Mouse (Mus musculus) cerebellum, adult 11-12 months (tissue): Measurements from ENCODE around the gene Mapk8ip1.

Experiments used
- DNase-seq: peaks from one replicate; pipeline ENCODE4 v3.0.0; 2022

Mapk8ip1 gene

DNA sequence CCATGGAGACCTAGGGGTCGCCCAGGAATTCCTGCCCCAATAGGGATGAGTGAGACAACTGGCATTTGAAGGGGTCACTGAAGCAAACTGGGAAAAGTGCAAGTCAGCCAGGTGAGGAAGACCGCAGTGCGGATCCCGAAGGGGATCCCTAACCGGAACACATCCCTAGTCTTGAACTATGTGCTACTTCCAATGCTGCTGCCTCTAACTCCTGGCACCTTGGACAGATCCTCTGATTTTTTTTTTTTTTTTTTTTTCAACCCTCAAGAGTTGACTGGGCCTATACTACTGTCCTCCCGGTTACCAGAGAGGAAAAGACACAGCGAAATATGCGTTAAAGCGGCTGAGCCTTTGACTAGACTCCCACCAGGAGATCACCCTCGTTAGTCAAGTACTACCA lies 11.4 kb downstream of the Mapk8ip1 start:
- DNase-seq = peak; percentile 35

- DNase-seq = peak; percentile 94
Measured at GRCm38 (mm10) chr2:92388891-92389641, 12.0 kb downstream of the Mapk8ip1 start.

DNA sequence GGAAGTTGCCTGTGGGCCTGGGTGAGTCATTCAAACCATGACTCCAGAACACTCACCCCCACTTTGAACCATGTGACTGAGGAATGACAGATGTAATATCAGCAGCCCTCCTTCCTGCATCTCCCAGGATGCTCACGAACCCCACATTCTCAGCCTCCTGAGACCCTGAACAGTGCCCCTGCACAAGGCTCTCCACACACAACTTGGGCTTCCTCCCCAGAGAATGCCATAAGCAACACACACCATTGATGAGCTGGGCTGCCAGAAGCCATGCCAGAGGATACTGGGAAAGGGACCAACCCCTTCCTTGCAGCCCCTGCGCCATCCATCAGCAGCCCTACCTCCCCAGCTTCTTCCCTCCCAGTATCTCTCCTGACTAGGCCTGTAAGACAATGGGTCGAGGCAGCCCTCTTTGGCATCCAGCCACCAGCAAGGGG lies 13.0 kb downstream of the Mapk8ip1 start:
- peak; percentile 67 for DNase-seq

DNA sequence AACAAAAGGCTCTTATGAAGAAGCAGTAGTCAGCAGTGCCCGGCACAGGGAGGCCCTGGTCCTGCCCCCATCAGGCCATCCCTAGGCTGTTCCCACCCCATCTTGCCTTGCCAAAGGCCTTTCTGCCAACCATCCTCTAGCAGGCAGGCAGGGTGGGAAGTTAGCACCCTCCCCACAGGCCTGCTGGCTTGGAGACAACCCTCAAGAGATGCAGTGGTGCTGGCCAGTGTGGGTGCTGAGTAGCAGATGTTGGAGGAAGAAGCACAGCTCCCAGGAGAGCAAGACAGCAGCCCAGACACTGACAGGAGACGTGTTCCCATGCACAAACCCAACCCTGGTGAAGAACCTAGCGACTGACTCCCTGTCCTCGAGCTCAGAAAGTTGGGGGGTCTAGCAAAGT lies 13.4 kb downstream of the Mapk8ip1 start:
- peak; percentile 71 for DNase-seq

- peak; percentile 53 for DNase-seq
Measured at GRCm38 (mm10) chr2:92386821-92387570, 14.1 kb downstream of the Mapk8ip1 start.

DNA sequence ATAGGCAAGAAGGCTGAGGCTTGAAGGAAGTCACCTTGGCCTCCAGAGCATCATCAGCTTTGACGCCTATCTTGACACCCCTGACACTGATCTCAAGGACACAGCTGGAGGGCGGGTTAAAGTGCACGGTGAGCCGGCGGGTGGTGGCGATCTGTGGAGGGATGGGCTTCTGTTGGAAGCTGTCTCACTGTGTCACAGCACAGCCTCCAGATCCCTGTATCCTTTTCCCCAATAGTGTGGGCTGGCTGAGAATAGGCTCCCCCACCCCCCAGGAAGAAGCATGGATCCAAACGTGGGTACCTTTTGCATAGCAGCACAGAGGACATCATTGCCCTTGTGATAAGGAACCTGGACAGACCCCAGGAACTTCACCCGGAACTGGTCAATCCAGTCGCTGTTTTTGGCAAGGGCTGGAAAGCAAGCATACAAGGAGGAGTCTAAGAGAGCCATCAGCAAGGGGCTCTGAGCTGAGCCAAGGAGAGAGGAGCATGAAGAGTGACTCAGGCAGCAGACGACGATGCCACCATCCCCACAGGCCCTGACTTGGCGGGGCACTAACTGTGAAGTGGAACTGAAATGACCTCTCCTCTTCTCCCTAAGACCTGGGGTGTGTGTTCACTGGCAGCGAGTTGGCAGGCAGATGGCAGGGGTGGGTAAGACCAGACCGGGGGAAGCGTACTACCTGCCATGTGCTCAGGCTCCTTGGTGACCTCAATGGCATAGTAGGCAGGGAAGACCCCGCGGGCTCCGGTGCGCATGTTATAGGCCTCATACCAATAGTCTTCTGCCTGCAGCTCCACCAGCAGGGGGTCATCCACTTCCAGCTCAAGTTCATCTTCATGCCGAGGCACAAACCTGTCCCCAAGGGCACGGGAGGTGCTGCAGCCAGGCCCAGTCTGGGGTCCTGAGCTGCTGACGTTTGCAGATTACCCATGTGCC lies 15.7 kb downstream of the Mapk8ip1 start:
- peak; percentile 71 for DNase-seq

- no peak for DNase-seq
Measured at GRCm38 (mm10) chr2:92384101-92384500, 17.0 kb downstream of the Mapk8ip1 start.

DNA sequence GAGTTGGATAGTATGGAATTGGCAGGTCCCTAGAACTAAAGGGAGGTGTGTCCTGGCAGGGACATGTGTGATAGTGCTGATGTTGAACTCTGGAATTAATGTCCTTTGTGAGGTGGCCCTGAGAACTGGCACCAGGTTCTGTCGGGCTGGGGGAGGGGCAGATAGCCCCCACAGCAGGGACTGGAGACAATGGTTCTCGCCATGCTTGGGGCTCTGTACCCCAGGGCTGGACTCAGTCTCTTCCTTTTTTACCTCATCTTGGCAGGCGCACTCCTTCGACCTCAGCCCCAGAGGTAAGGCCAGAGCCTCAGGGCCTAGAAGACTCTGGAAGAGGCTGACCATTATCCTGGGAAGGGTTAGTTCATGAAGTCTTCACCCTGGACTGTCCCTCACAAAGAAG lies 18.3 kb downstream of the Mapk8ip1 start:
- DNase-seq = peak; percentile 56

DNA sequence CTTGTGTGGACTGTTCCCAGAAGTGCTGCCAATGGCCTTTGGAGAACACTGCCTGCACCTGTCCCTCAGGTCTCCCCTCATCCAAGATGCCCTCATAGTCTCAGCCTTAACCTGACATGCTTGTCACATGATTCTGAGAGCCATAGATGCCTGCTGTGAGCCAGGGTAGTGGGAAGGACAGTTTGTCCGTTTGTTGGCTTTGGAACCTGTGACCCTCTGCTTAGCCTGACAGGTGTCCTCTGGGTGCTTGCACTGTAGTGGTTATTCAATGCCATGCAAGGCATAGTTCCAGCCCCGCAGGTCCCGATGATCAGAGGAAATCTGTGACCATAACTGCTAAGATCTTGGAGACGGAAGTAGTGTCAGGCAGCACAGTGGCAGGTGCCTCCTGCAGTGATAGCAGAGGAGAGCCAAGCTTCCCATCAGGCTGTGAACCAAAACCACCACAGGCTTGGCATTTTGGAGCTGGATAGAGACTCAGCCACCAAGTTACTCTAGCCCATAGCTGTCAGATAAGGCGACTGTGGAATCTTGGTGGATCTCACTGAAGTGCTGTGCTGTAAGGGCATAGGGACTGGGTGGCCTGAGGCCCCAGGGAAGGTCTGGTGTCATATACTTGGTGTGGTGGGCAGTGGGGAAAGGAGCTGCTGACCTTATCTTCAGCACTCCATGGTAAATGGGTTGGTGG lies 19.0 kb downstream of the Mapk8ip1 start, which contains the start of gene 1700029I15Rik:
Gene 1700029I15Rik (plus strand): TSS at position 638 of the 688 bp plus-strand sequence.
- peak; percentile 72 for DNase-seq

DNA sequence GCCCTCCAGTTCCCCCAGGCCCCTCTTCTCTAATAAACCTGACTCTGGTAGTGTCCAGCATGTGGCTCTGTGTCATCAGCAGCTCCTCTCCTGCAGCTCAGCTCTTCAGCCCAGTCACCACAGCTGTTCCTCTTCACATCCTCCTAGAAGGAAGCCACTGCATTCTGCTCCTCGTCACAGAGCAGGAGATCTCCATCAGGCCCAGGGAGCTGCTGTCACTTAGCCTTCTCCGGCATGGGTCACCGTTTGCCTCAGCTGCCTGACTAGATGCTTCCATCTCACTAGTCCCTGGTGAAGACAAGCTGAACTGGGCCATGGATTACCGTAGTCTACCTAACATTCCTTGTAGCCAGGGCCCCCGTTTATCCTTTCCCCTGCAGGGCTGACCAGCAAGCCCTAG lies 19.9 kb downstream of the Mapk8ip1 start:
- no peak for DNase-seq

GRCm38 (mm10) chr2:92380495-92381050 lies 20.5 kb downstream of the Mapk8ip1 start:
- DNase-seq = peak; percentile 51

DNA sequence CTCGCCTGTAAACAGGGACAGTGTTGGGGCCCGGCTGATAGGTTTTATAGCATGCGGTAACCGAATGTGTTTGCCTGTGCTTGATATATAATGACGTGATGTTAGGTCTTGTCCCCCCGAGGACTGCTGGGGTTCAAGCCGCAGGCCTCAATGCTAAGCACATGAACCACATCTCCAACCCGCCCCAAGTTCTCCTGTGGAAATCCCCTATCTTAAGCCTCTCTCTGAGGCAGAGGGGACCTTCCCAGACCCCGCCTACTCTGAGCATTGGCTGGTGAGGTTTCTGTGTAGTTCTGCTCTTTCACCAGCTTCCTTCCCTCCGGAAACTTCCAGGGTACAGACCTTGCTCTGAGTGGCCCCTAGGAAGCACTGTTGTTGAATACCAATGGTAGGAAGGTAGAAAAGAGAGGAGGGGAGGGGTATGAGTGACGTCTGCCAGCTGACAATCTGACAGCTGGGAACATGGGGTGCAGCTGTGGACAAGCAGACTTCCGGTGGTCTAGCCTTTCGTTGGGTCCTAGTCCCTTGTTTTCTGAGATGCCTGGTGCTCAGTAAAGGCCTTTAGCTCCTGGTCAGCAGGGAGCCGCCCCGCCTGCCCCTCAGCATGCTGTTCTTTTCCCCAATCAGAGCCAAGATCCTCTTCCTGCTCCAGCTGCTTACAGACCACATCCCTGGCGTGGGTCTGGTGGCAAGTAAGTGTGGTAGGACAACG lies 21.1 kb downstream of the Mapk8ip1 start:
- peak; percentile 36 for DNase-seq

DNA sequence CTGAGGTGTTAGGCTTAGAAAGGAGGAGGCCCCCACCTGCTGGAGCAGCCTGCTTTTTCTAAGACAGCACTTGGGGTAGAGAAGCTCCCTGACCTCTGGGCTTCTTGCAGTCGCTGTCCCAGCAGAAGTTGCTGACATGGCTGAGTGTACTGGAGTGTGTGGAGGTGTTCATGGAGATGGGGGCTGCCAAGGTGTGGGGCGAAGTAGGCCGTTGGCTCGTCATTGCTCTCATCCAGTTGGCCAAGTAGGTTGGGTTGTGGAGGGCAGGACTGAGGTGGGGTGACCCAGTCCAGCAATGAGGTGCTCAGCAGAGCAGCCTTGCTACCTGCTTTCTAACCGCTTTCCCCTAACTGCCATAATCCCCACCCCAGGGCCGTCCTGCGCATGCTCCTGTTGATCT lies 23.7 kb downstream of the Mapk8ip1 start:
- DNase-seq = peak; percentile 54

- peak; percentile 46 for DNase-seq
Measured at GRCm38 (mm10) chr2:92376300-92376699, 24.8 kb downstream of the Mapk8ip1 start.

DNA sequence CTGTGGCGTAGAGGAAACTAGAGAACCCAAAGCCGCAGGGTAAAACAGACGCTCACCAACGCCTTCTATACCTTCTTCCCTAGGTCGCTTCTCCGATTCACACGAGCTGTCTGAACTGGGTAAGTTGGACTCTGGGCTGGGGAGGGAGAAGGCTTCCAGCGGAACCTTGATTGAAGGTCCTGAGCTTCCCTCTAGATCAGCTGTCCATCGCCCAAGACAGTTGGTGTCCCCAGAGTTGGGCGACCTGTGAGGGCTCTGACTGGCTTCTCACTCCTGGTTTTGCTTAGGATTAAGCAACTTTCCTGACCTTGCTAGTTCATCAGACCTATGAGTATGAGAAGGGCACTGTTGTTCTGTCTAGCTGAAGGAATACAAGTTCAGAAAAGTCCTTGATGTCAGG lies 25.3 kb downstream of the Mapk8ip1 start:
- DNase-seq = no peak

DNA sequence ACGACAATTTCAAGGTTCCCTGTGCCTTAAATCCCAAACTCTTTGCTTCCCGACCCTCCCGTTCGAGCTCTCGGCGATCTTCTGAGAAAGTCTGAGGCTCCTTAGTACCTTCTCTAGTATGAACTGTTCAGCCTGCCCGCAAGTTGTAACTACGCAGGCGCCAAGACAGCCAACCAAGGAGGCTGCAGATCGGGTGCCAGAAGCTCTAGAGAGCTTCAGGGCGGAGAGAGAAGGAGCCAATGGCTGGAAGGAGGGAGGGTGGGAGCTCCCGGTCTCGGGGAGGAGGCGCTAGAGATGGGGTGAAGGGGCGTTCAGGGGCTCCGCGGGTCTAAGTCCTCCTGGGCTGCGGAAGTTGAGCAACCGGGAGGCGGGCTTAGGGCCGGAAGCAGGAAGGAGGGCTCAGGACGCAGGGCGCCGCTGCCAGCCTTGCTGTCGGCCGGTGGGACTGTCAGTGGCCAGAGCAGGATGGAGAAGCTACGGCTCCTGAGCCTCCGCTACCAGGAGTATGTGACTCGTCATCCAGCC lies 25.9 kb downstream of the Mapk8ip1 start:
- DNase-seq = peak; percentile 97

DNA sequence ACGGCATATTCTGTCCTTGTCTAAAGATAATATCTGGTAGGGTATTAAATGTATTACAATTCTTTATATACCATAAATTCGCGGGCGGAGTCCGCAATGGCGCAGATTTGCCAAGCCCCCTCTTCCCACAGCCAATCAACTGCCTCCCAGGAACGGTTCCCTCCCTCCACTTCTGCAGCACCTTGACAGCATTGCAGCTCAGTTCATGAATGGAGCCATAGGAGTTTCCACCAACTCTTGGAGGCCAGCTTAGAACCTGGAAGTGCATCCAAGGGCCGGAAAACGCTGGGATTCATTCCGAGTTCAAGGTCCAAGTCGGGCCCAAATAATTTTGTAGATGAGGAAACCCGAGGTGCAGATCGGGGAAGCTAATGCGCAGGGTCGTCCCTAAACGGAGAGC lies 26.5 kb downstream of the Mapk8ip1 start, which contains the start of the genes Pex16 and Large2:
Gene Pex16 (plus strand): TSS at position 163 of the 400 bp plus-strand sequence.
Gene Large2 (minus strand): TSS at position 356 of the 400 bp plus-strand sequence.
- DNase-seq = peak; percentile 72

DNA sequence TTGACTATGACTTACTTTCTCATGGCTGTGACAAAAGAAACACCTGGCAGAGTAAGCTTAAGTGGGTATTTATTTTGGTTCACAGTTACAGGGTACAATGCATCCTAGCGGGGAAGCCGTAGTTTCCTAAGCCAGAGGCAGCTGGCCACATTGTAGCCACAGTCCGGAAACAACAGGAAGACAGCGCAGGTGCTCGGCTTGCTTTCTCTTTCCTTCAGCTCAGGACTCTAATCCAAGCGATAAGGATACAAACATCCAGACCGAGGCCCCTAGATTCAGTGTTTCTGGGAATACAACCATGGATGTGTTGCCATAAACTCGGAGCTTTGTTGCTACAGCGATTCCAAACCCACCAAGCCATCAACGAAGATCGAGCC lies 27.6 kb downstream of the Mapk8ip1 start:
- peak; percentile 22 for DNase-seq

- peak; percentile 69 for DNase-seq
Measured at GRCm38 (mm10) chr2:92372767-92373436, 28.2 kb downstream of the Mapk8ip1 start.
